Mouse (Mus musculus): ENCODE measurements around the gene Rarres2.

GRCm38 (mm10) chr6:48548314-48548713, 24.3 kb downstream of the Rarres2 start:
- no peak for TF ChIP-seq POLR2A (IDR thresholded peaks at IDR 0.05; ENCODE audit: borderline replicate concordance, extremely low read depth, low read depth, low read length)
- TF ChIP-seq CTCF (IDR thresholded peaks at IDR 0.05; ENCODE audit: insufficient read depth, low read length): no peak
